Mouse (Mus musculus): ENCODE measurements around the gene Trim47.

DNA sequence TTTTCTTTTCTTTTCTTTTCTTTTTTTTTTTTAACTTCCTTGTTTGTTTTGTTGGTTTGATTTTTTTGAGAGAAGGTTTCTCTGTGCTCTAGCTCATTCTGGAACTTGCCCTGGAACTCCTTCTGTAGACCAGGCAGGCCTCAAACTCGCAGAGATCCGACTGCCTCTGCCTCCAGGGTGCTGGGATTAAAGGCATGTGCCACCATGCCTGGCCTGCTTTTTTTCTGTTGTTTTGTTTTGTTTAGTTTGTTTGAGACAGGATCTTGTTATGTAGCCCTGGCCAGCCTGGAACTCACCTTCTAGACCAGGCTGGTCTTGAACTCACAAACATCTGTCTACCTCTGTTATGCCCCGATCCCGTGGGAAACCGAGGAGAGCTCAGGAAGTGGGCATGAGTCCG lies 37.5 kb downstream of the Trim47 start:
- TF ChIP-seq CTCF (IDR thresholded peaks at IDR 0.05; ENCODE audit: control insufficient read depth, insufficient read depth, insufficient replicate concordance, low read depth, low read length) (no peak), POLR2A (IDR thresholded peaks at IDR 0.05; ENCODE audit: control insufficient read depth, low read depth, low read length) (no peak)

Data from testis, adult 2 months (tissue).